Mouse (Mus musculus) CH12F3 (cell line): ENCODE measurements around the gene Arhgap31.
"Not testable (repeated sequence)": the region's sequence is repeated elsewhere in the genome, so short reads cannot be mapped to it uniquely, and the experiment has no call there.

ENCODE experiments used
- in situ Hi-C: fragments of 300-500 bp; cut with MboI; formaldehyde crosslinking; loops from 2 replicates; pipeline ENCODE4 v1.14.3; 2020; ENCODE audit warnings: low sequenced_read_pairs

Arhgap31 gene

DNA sequence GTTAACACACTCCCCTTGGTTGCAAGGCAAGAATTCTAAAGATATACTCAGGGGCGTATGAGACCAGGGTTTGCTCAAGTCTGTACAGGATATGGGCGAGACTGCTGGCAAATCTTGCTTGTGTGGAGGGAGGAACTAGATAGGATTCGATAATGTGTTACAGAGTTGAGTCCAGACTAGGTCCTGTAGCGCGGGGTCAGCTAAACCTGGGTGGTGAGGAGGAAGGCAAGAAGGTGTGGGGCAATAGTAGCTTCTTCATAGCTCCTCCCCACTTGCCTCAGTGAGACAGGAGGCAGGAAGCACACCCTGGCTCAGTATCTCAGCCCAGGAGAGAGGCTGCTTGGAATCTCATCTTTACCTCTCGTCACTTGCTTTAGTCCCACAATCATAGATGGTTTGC, 16.1 kb upstream of the Arhgap31 start:
- in situ Hi-C loops = loop anchor here (25.0 kb wide), 1 partner anchor 392 kb away; the partner anchor contains the start of genes Cox17, Gm21987 and Maats1

DNA sequence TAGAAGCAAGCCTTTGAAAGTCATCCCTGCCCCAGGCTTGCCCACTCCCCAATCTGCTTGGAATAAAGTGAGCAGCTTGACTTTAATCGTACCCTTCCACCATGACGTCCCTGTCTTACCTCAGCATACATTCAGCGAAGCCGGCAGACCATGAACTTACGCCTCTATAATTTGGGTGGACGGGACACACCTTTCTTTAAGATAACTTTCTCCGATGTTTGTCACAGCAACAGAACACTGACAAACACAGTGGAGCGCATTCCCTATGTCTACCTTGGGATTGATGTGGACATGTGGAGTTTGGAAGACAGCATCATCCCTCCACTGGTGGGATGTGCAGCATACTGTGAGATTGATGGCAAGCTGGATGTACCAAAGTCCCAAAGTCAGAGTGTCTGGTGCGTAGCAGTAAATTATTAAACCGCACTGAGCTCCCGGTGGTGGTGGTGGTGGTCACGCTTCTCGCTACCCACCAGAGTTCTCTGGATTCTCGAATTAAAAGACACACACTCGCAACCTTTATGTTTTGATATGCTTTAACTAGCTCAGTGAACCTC, 15.6 kb upstream of the Arhgap31 start:
- in situ Hi-C loops = loop anchor here (25.0 kb wide), 1 partner anchor 391 kb away; the partner anchor contains the start of genes Cox17, Gm21987 and Maats1

DNA sequence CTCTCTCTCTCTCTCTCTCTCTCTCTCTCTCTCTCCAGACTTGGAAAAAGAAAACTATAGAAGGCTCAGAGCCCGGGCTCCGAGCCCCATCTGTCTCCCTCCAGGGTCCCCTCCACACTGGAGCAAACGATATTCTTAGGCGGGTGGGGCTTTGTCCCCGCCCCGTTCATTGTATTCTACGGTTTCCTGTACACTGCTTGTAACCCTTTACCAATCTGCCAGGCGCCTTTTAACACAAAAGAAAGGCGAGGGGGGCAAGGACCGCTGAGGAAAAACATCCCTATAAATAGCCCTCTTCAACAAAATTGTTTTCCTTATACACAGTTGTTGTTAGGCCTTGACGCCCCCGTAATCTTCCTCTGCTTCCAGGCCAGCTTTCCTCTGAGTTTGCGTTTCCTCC, 11.9 kb upstream of the Arhgap31 start:
- in situ Hi-C loops = loop anchor here (25.0 kb wide), 1 partner anchor 388 kb away; the partner anchor contains the start of genes Cox17, Gm21987 and Maats1

DNA sequence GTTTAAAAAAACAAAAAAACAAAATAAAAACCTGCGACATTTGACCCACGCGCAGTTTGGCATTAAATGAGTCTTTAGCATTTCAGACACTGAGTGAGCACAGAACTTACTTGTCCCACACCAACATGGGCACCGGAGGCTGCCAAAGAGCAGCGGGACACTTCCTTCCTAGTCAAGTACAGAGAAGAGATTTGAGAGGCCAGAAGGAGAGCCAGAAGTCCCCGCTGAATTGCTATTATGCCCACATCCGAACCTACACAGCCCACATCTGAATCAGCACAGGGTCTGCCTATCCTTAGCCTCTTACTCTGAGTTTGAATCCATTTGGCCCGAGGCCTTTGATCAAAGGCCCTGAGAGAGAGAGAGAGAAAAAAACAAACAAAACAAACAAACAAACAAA, 11.2 kb upstream of the Arhgap31 start:
- in situ Hi-C loops = no loop called here

DNA sequence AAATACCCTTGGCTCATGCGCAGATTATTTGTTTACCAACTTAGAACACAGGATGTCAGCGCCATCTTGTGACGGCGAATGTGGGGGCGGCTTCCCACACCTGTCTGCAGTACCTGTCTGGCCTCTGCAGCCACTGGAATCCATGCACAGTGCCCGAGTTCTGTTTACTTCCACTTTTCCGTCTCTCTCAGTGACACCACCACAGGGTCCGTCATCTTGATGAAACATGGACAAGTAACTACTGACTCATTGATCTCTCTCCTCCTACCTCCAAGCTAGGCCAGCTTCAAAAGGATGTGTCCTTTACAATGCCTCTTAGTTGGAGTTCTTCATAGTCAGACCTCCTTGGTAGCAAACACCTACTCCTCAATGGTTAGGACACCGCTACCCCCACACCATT, 8.3 kb upstream of the Arhgap31 start:
- in situ Hi-C loops = no loop called here

DNA sequence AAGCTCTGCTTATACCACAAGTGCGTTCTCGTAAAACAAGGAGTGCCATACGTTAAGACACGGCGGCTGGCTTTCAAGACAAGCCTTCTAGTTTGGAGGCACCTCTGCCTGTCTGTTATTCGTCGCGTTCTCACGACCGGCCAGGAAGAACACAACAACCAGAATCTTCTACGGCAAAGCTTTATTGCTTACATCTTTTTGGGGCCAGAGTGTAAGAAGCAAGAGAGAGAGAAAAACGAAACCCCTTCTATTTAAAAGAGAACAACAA, 1.1 kb upstream of the Arhgap31 start:
- in situ Hi-C loops = not testable (repeated sequence)

DNA sequence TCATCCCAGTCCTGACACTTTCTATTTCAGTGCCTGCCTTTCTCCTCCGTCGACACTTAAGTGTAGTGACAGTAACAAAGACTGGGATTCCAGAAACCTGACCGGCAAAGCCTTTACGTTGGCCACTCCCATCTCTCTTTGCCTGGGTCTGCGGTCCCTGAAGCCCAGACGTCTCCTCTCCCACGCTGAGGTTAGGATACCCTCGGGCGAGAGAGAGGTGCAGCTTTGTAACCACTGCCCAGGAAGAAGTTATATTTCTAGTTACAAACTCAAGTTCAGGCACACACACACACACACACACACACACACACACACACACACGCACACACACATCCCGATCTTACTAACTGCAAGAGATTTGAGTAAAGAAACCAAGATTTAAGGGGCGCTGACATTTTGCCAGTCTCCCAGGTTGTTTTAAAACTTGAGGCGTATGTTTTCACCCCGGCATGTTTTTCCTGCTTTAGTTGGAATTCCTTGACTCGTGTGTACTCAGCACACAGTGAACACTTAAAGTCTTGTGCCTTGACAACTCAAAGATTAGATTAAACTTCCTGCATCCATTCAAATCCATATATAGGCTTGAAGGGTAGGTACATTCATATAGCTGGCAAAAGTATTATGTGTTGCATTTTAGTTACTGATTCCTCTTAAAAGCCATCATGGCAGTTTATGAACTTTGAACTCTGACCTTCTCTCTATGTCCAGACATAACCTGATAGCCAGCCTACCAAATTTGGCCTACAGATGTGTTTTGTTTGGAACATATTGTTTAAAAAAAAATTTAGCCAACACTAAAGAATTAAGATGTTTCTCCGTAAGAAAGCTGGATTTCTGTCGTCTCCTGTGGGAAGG, 557 bp upstream of the Arhgap31 start:
- in situ Hi-C loops = no loop called here

DNA sequence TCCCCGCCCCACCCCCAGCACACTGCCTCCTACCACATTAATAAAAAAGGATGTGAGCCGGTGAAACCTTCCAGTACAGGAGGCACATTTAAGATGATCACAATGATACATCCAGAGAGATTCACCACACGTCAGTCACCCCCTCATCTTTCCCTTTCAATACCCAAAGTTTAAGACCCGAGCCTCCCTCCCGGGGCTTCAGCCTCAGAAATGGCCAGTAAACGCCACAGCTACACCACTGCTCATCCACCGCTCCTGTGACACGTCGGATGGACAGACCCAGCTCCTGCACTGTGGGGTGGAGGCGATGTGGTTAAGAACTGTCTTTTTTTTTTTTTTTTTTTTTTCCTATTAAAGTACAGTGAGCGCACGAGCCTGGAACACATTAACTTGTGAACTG, 969 bp downstream of the Arhgap31 start:
- in situ Hi-C loops = no loop called here

DNA sequence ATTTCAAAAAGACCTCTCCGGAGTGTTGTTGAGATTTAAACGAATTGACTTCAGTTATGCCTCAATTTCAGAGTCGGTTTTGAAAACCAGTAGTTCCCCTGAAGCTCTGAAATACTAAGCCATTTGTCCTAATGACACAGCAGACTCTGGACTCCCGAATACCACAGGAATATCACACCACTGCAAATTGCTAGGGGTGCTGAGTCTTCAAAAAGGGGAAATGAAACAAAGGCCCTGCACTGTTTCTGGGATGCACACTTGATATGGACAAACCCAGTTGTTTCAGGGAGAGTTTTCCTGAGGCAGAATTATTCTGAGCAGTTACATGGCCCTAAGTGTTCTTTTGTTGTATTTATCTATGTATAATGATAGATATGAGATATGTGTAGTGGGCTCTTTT, 1.8 kb downstream of the Arhgap31 start:
- in situ Hi-C loops = no loop called here

DNA sequence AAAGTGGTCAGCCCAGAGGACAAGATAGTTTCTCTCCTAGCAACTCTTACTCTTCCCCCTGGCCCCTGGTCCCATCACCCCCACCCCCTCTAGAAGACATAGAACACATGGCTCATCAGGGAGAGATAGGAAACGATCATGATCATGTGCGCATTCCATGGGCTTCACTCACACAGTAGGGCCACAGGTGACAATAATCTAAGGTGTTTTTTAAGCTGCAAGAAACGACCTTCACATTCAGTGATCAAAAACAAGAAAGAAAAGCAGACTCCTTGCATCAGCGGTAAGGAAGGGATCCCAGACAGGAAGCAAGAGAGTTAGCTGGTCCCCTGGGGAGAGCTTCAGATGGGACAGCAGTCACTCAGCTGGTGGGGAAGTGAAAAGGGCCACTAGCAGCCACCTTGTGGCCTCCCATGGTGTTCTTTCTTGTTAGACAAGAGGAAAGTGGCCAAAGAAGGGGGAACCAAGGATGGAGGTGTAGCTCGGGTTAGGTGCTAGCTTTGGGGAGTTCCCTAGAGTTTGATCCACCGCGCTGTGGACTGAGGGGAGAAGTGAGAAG, 4.0 kb downstream of the Arhgap31 start:
- in situ Hi-C loops = no loop called here

DNA sequence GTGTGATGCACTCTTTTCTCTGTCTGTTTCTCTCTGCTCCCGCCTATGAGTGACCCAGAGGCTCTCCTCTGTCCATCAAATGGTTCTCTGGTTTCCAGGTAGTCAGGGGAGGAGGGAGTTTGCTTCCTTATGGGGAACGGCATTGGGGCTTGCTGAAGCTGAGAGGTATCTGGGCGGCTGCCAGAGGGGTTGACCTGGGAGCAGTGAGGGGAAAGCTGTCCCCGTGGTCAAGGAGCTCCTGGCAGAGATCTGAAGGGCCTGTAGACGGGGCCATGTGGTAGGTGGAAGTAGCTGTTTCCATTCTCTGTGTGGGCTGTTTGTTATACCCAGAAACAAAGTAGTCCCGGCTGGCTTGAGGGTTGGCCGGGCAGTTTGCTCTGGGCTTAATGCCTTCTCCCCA, 6.3 kb downstream of the Arhgap31 start:
- in situ Hi-C loops = no loop called here

DNA sequence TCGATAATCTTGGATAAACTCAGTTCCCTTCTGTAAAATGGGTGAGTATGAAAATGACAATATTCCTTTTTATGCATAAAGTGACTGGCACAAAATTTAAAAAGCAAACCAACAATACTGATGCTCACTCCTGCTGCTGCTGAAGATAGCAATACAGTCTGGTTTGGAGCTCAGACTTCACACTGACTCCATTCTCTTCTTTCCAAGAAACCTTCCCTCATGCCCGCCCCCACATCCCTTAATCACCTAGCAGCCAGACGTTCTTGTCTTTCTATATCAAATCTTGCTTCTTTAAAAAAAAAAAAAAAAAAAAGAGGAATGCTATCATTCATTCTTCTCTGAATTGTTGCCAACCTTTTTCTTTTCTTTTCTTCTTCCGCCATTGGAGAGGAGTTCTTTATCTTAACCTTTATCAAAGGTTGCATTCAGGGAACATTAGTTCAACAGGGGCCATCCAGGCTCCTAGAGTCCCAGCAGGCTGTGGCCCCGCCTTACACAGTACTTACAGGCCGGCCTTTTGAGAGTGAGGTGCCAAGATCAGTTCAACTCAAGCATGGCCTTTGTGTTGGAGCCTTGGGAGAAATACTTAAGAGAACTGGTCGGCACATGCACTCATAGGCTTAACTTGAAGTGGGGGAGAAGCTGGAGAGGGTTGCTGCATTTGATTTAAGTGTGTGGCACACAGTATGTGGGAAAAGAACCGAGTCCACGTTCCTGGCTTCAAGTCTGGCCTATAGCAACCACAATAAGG, 7.4 kb downstream of the Arhgap31 start:
- in situ Hi-C loops = no loop called here

DNA sequence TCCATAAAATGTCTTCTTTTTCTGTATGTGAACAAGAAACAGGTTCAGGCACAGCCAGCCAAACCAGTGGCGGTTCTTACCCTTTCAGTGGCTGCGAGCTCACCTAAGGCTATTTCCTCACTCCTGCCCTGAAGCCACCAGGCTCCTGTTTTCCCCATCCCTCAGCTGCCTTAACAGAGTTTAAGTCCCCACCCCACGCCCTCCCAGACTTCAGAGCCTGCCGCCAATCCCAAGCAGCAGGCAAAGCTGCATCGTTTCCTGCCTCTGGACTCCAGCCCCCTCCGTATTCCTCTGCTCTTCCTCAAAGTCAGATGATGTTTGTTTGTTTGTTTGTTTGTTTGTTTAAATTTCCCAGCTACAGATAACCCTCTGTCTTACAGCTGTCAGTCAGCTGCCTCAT, 9.6 kb downstream of the Arhgap31 start:
- in situ Hi-C loops = no loop called here

DNA sequence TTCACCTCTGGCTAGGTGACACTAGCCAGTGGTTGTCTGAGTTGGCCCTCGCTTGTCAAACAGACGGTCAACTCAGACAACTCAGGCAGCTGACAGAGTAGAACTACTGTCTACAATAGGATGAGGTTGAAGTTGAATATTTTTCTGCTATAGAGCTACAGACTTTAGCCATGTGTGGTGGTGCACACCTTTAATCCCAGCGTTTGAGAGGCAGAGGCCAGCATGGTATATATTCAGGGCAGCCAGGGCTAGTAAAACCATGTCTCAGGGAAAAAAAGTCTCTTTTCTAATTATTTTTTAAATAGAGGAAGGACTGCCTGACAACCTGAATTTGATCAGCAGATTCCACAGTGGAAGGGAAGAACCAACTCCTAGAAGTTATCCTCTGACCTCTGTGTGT, 10.8 kb downstream of the Arhgap31 start:
- in situ Hi-C loops = no loop called here

DNA sequence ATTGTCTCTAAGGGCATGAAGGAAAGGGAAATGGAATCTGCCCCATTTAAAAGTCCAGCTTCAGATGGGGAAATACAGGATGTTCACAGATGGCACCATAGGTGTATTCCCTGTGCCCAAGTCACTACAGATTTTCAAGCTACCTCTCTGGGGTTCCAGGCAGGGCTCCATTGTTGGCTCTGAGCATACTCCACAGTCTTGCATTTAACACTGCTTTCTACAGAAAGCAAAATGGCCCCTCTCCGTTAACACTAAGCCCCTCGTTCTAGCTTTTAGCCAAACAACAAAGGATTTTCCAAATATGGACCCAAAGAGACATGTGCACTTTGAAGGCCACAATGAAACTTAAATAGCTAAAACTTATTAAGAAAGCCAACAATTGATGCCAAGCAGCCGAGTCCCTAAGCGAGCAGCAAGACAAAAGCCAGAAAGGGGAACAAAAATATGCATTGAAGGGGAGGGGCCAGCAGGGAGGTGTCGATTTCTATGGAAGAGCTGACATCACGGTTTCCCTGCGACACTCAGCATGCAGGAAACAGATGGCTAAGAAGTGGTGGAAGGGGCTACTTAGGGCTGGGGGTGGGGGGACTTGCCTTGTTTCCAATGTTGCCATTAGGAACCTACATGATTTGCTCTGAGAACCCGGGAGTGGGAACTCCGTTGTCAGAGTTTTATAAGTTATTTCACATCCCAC, 11.4 kb downstream of the Arhgap31 start:
- in situ Hi-C loops = no loop called here

DNA sequence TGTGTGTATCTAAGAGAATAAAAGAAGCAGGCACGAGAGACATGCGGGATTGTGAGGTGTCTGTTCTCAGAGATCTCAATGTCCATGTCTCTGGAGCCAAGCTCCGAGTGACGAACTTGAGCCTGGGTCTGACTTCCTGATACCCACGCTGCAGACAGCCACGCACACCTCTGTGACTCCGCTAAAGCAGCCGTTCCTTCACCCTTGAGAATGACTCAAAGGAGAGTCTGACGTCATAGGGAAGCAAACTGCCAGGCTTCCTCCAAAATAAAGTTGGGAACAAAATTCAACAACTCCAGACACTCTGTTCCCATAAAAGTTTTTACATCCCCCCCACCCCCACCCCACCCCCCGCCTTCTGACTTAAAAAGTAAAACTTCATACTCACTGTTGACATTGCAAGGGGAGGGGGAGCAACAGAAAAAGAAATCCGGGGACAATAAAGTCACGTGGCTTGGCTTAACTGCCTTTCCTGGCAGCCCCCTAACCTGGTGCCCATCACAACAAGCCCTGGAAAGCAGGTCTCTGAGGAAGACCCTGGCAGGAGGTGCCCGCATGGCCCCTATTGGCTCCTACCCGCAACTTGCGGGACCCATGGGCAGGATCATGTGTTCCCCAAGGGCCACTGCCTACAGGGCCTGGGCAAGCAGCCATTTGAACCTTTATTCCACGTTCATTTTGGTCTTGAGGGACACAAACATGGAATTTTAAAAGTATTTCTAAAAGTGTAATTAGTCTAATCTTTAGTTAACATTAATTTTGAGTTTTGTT, 12.5 kb downstream of the Arhgap31 start:
- in situ Hi-C loops = no loop called here

DNA sequence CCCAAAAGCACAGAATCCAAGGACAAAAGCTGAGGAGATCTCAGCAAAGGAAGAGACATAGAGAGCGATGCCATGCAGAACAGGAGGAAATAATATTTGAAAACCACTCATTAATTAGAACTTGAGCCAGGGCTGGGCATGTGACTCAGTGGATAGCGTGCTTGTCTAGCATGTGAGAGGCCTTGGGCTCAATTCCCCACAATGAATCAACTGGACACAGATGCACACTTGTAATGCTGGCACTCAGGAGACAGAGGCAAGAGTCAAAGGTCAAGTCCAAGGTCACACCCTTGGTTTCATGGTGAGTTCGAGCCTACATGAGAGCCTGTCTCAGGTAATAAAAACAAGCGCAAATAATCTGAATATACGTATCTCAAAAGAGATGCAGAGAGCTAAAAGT, 15.5 kb downstream of the Arhgap31 start:
- in situ Hi-C loops = no loop called here

DNA sequence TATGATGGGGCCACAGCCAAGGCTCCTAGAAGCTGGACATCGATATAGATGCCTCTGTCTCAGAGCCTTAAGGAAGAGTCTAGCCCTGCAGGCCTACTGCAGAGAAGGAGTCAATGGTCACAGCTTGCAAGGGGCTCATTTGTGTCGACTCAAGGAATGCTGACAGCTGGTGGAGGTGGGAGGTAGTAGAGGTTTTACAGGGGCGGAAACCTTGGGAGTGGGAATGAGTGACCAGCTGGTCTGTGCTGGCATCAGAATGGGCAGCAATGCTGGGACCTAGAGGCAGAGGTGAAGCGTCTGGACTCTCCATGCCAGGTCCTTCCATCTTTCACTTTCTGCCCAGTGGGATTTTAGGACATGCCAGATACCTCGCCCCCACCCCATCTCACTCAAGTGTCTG, 17.5 kb downstream of the Arhgap31 start:
- in situ Hi-C loops = no loop called here

DNA sequence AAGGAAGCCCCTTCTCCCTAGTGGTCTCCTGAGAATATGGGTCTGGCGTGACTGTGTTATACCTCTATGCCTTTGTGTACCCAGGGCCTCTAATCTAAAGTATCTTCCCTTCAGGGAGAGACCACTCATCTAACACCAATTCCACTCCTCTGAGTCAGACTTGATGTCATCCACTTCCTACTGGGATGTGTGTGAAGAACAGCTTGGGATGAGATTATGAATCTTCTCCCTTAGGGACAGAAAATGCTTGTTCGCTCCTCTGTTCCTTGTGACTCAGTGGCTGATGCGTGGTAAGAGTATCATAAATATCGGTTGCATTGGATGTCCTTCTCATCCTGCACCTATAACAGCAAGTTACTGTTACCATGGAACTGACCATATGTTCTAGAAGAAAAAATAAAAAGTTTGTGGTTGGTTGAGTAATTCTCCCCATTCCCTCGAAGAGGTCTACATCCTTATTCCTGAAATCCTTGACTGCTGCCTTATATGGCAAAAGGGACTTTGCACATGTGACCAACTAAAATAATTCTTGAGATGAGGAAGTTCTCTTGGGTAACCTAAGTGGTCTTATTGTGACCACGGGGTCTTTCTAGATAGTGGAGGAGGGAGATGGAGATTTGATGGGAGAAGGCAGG, 18.1 kb downstream of the Arhgap31 start:
- in situ Hi-C loops = no loop called here

DNA sequence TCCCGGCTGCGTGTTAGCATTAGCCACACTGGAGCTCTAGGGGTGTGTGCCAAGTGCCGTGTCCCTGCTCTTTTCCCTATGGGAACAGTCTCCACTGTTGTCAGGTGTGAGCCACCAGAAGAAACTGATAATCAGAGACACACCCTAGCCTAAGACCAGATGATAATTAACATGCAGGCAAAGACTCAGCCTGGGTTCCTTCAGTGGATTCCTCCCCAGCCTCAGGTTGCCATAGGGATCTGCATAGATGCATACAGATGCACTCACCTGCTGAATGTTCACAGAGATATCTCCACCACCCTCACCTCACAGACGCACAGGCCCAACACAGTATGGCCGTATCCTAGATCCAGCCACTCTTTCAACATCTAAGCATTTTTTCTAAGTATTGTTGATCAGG, 22.6 kb downstream of the Arhgap31 start:
- in situ Hi-C loops = no loop called here
